ENCODE assay signal across 8 mouse cellular contexts in the genomic region with DNA sequence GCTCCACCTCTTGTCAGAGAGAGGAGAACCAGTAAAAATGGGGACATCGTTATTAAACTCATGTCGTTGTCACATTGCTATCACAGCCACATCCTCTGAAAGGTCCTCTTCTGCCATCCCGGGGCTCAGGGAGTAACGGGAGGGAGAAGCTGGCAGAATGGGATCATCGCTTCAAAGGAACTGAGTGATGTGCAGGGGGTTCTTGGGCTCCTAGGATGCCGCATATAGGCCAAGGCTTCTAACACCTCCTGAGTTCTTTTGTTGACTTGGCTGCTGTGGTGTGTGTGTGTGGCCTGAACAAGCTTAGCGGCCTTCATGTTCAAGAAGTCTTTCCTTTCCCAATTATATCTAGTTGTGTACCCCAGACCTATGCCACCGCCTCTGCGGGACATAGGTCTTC. TPM values are rescaled to one million over a fixed set of nuclear protein-coding genes. Genes with fewer than 3 reads are reported as not detected.
DNase-seq lines count a peak whose midpoint lies in the region; ATAC-seq lines count a peak whose summit lies in the region.

No protein-coding gene starts in this region.

- H3K27me3 ChIP-seq in kidney, embryonic 14.5 days (ENCODE audit: control insufficient read depth, insufficient read depth, low read length), result peaks cover 89% of the 10 kb centered on the region
- H3K27me3 ChIP-seq in embryonic facial prominence, embryonic 12.5 days, result peaks cover 85% of the 10 kb centered on the region
- peaks cover 10% of the 10 kb centered on the region for H3K27me3 ChIP-seq in hindbrain, embryonic 16.5 days (replicated peaks; ENCODE audit: control insufficient read depth, insufficient read depth, low read length)
- peaks cover 16% of the 10 kb centered on the region; the same call in 1 of the 2 replicates for H3K27me3 ChIP-seq in midbrain, embryonic 16.5 days (ENCODE audit: control insufficient read depth, insufficient read depth, low read depth, low read length)

- no peak overlapping the region for H3K9ac ChIP-seq in kidney, embryonic 14.5 days (ENCODE audit: low read depth, low read length)
- H3K9ac ChIP-seq in embryonic facial prominence, embryonic 12.5 days, result no peak overlapping the region
- H3K9ac ChIP-seq in hindbrain, embryonic 16.5 days (ENCODE audit: low read depth, low read length), result peak overlapping the region; percentile 100
- peak overlapping the region; percentile 97 for H3K9ac ChIP-seq in midbrain, embryonic 16.5 days (ENCODE audit: low read depth, low read length)

- H3K27ac ChIP-seq in kidney, embryonic 14.5 days (ENCODE audit: low read depth, low read length), result no peak overlapping the region
- H3K27ac ChIP-seq in embryonic facial prominence, embryonic 12.5 days, result no peak overlapping the region
- H3K27ac ChIP-seq in hindbrain, embryonic 16.5 days (ENCODE audit: low read depth, low read length), result peak overlapping the region; percentile 86
- peak overlapping the region; percentile 95 for H3K27ac ChIP-seq in midbrain, embryonic 16.5 days (ENCODE audit: low read length)

- peak overlapping the region; percentile 50 for H3K4me3 ChIP-seq in kidney, embryonic 14.5 days (ENCODE audit: low read length)
- peak overlapping the region; percentile 62 for H3K4me3 ChIP-seq in embryonic facial prominence, embryonic 12.5 days
- peak overlapping the region; percentile 94 for H3K4me3 ChIP-seq in hindbrain, embryonic 16.5 days (ENCODE audit: low read length)
- H3K4me3 ChIP-seq in midbrain, embryonic 16.5 days (ENCODE audit: low read depth, low read length), result peak overlapping the region; percentile 99

- no peaks in the 10 kb centered on the region for H3K9me3 ChIP-seq in kidney, embryonic 14.5 days (ENCODE audit: control insufficient read depth, low read length)
- no peaks in the 10 kb centered on the region for H3K9me3 ChIP-seq in embryonic facial prominence, embryonic 12.5 days
- no peaks in the 10 kb centered on the region for H3K9me3 ChIP-seq in hindbrain, embryonic 16.5 days (ENCODE audit: control insufficient read depth, low read length)
- no peaks in the 10 kb centered on the region for H3K9me3 ChIP-seq in midbrain, embryonic 16.5 days (replicated peaks; ENCODE audit: control insufficient read depth, low read length, poor library complexity, severe bottlenecking)

- ATAC-seq in kidney, embryonic 14.5 days (ENCODE audit: low FRiP score, low TSS enrichment), result no peak
- no peak for ATAC-seq in embryonic facial prominence, embryonic 12.5 days (ENCODE audit: insufficient number of reproducible peaks, insufficient read depth, low FRiP score, low TSS enrichment)
- ATAC-seq in hindbrain, embryonic 16.5 days, result no peak; the same call in 1 of the 2 replicates
- ATAC-seq in midbrain, embryonic 16.5 days, result peak; percentile 25

- peak overlapping the region; percentile 98 for H3K4me2 ChIP-seq in kidney, embryonic 14.5 days (replicated peaks; ENCODE audit: low read depth, low read length)
- peak overlapping the region; percentile 99 for H3K4me2 ChIP-seq in embryonic facial prominence, embryonic 12.5 days (replicated peaks)
- peak overlapping the region; percentile 71 for H3K4me2 ChIP-seq in hindbrain, embryonic 16.5 days (ENCODE audit: low read length)
- peak overlapping the region; percentile 61 for H3K4me2 ChIP-seq in midbrain, embryonic 16.5 days (ENCODE audit: low read length)

- no peaks in the 10 kb centered on the region for H3K36me3 ChIP-seq in kidney, embryonic 14.5 days (ENCODE audit: control insufficient read depth, insufficient read depth, low read length)
- H3K36me3 ChIP-seq in embryonic facial prominence, embryonic 12.5 days, result no peaks in the 10 kb centered on the region
- no peaks in the 10 kb centered on the region for H3K36me3 ChIP-seq in hindbrain, embryonic 16.5 days (ENCODE audit: control insufficient read depth, insufficient read depth, low read length)
- no peaks in the 10 kb centered on the region for H3K36me3 ChIP-seq in midbrain, embryonic 16.5 days (ENCODE audit: control insufficient read depth, insufficient read depth, low read length)

- DNase-seq in kidney, postnatal 10 days, result no peak
- DNase-seq in urinary bladder, adult 18-20 months (ENCODE audit: low spot score in 2 of 2), result no peak
- DNase-seq in layer of hippocampus, postnatal 25 days (ENCODE audit: extremely low spot score in 1 of 2, low spot score in 1 of 2), result no peak
- DNase-seq in lung, postnatal 4 days, result no peak

- 18% methylated on average over 9 of the region's 9 CpGs for WGBS in kidney, embryonic 14.5 days
- 28% methylated on average over 9 of the region's 9 CpGs for WGBS in embryonic facial prominence, embryonic 12.5 days
- 22% methylated on average over 9 of the region's 9 CpGs for WGBS in hindbrain, embryonic 16.5 days
- 22% methylated on average over 9 of the region's 9 CpGs for WGBS in midbrain, embryonic 16.5 days

- H3K4me1 ChIP-seq in kidney, embryonic 14.5 days (ENCODE audit: control insufficient read depth, insufficient read depth, low read length), result peaks cover 3% of the 10 kb centered on the region; the same call in 1 of the 2 replicates
- peaks cover 4% of the 10 kb centered on the region; the same call in 1 of the 2 replicates for H3K4me1 ChIP-seq in embryonic facial prominence, embryonic 12.5 days
- peaks cover 4% of the 10 kb centered on the region; the same call in 1 of the 2 replicates for H3K4me1 ChIP-seq in hindbrain, embryonic 16.5 days (ENCODE audit: control insufficient read depth, insufficient read depth, low read depth, low read length)
- H3K4me1 ChIP-seq in midbrain, embryonic 16.5 days (ENCODE audit: control insufficient read depth, insufficient read depth, low read length), result peaks cover 17% of the 10 kb centered on the region

RNA-seq across cellular contexts. Expression of gene Dock3, which starts 0.4 kb away (rescaled TPM):
- 0.23 and 0.93 TPM in 2 replicates for polyA plus RNA-seq in kidney, embryonic 14.5 days (2014; fragmentation: Nextera tagmentation; extraction: Ambion mirVana)
- 1.5 and 1.9 TPM in 2 replicates for polyA plus RNA-seq in embryonic facial prominence, embryonic 12.5 days (2016; fragmentation: Nextera tagmentation; extraction: Ambion mirVana)
- 14.4 and 15.7 TPM in 2 replicates for polyA plus RNA-seq in hindbrain, embryonic 16.5 days (2015; fragmentation: Nextera tagmentation; extraction: Ambion mirVana)
- polyA plus RNA-seq in midbrain, embryonic 16.5 days (2015; fragmentation: Nextera tagmentation; extraction: Ambion mirVana), result 16.3 and 21.5 TPM in 2 replicates
- total RNA-seq in layer of hippocampus, postnatal 25 days (2021), result 100 to 1,000 TPM in 1 of 2 experiments, 10 to 100 TPM in 1; 97.3 to 116 TPM

RNA-seq across cellular contexts. Expression of gene Mapkapk3, which starts 57.5 kb away (rescaled TPM):
- polyA plus RNA-seq in kidney, embryonic 14.5 days (2014; fragmentation: Nextera tagmentation; extraction: Ambion mirVana), result 3.8 and 6.5 TPM in 2 replicates
- polyA plus RNA-seq in embryonic facial prominence, embryonic 12.5 days (2016; fragmentation: Nextera tagmentation; extraction: Ambion mirVana), result 5.2 and 6.8 TPM in 2 replicates
- 3.2 TPM in 2 replicates for polyA plus RNA-seq in hindbrain, embryonic 16.5 days (2015; fragmentation: Nextera tagmentation; extraction: Ambion mirVana)
- 1.5 and 1.9 TPM in 2 replicates for polyA plus RNA-seq in midbrain, embryonic 16.5 days (2015; fragmentation: Nextera tagmentation; extraction: Ambion mirVana)
- total RNA-seq in layer of hippocampus, postnatal 25 days (2021), result 1 to 10 TPM; 2.1 to 3.1 TPM

Comparison
In these comparisons a context has a peak if more than half of its experiments do, and no peak if none do; other contexts are left out.
1. H3K27ac ChIP-seq: peak in hindbrain, embryonic 16.5 days (single experiment) and midbrain, embryonic 16.5 days (single experiment); none in kidney, embryonic 14.5 days (single experiment) and embryonic facial prominence, embryonic 12.5 days (single experiment).
2. H3K9ac ChIP-seq: peak in hindbrain, embryonic 16.5 days (single experiment) and midbrain, embryonic 16.5 days (single experiment); none in kidney, embryonic 14.5 days (single experiment) and embryonic facial prominence, embryonic 12.5 days (single experiment).
3. Peak in every context shown above with its lines, with median percentiles within 50 percentile points of each other: H3K4me2 ChIP-seq and H3K4me3 ChIP-seq.